Mouse (Mus musculus) intestine, embryonic 14.5 days (tissue): ENCODE measurements around the gene Lpar1. TPM values are rescaled to one million over a fixed set of nuclear protein-coding genes. Genes with fewer than 3 reads are reported as not detected.

ENCODE experiments used
- ATAC-seq: fragments of 200-750 bp; cut with Nextera tagmentation; replicated peaks from 2 replicates; pipeline ENCODE4 v1.8.0; 2017; ENCODE audit warnings: low read depth, moderate number of reproducible peaks, moderate TSS enrichment, moderate library complexity; ENCODE audit not compliant: low FRiP score, low TSS enrichment
- DNase-seq: peaks from one replicate; pipeline ENCODE4 v3.0.0-alpha.2; 2018; ENCODE audit warnings: low spot score
- H3K27ac ChIP-seq: fragments of 300-500 bp; sonication (generic); 2 replicates; pipeline ENCODE4 v1.5.1; 2014; ENCODE audit warnings: low read depth, mild to moderate bottlenecking, control low read depth
- H3K27me3 ChIP-seq: fragments of 300-500 bp; sonication (generic); replicated peaks from 2 replicates; pipeline ENCODE4 v1.6.1; 2014; ENCODE audit warnings: low read length, control low read depth; ENCODE audit not compliant: control insufficient read depth, insufficient read depth
- H3K36me3 ChIP-seq: fragments of 300-500 bp; sonication (generic); 2 replicates; pipeline ENCODE4 v1.6.1; 2014; ENCODE audit warnings: low read length, control low read depth; ENCODE audit not compliant: control insufficient read depth, insufficient read depth
- H3K4me1 ChIP-seq: fragments of 300-500 bp; sonication (generic); replicated peaks from 2 replicates; pipeline ENCODE4 v1.6.1; 2014; ENCODE audit warnings: low read length, control low read depth, mixed read lengths; ENCODE audit not compliant: control insufficient read depth, insufficient read depth
- H3K4me2 ChIP-seq: fragments of 300-500 bp; sonication (generic); 2 replicates; pipeline ENCODE4 v1.6.1; 2014; ENCODE audit warnings: low read length
- H3K4me3 ChIP-seq: fragments of 300-500 bp; sonication (generic); 2 replicates; pipeline ENCODE4 v1.5.1; 2014; ENCODE audit warnings: low read depth, low read length, control low read depth, mixed read lengths
- H3K9ac ChIP-seq: fragments of 300-500 bp; sonication (generic); 2 replicates; pipeline ENCODE4 v1.6.1; 2014; ENCODE audit warnings: mild to moderate bottlenecking, low read length
- H3K9me3 ChIP-seq: fragments of 300-500 bp; sonication (generic); 2 replicates; pipeline ENCODE4 v1.6.1; 2016; ENCODE audit warnings: low read length, control low read depth; ENCODE audit not compliant: control insufficient read depth
- WGBS: fragments of 180-500 bp; shearing (Covaris S2); extraction: QIAGEN DNeasy Blood & Tissue Kit; methylation state at CpG from one replicate; pipeline ENCODE4 v1.1.7; 2014; 5-methylcytosine and 5-hydroxymethylcytosine counted together
- polyA plus RNA-seq: library from polyadenylated mRNA; unstranded; fragments of >200 nt; fragmentation: Nextera tagmentation; extraction: Ambion mirVana; gene quantifications from 2 replicates; pipeline ENCODE4 v1.2.1, GENCODE M21; 2014

Lpar1 gene
- polyA plus RNA-seq, 1 experiment from 2014 or later, result 57.0 TPM

DNA sequence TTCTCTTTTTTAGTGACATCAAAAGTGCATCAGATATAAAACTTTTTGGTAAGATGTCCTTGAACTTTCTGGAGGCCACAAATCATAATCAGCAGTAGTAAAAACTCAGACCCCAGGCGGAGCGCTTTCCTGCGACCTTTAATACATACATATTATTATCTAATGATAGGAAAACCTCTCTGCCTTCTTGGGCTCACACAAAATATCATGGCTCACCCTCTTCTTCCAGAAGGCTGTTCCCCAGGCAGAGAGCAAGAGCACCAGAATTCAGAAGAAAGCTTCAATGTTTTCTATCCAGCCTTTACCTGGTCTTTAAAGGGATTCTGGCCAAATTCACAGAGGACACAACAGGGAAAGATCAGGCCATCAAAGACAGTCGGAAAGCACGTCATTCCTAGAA lies 23.0 kb downstream of the Lpar1 start:
- DNase-seq, result peak; percentile 50
- Histone ChIP-seq H3K9me3 (no peaks in the 10 kb centered on the region), H3K4me2 (no peak overlapping the region), H3K4me1 (peaks cover 28% of the 10 kb centered on the region), H3K27me3 (no peaks in the 10 kb centered on the region), H3K4me3 (no peak overlapping the region), H3K27ac (no peak overlapping the region), H3K36me3 (no peaks in the 10 kb centered on the region), H3K9ac (no peak overlapping the region)
- ATAC-seq, result no peak
- 68% methylated on average over 5 of the region's 5 CpGs for WGBS

DNA sequence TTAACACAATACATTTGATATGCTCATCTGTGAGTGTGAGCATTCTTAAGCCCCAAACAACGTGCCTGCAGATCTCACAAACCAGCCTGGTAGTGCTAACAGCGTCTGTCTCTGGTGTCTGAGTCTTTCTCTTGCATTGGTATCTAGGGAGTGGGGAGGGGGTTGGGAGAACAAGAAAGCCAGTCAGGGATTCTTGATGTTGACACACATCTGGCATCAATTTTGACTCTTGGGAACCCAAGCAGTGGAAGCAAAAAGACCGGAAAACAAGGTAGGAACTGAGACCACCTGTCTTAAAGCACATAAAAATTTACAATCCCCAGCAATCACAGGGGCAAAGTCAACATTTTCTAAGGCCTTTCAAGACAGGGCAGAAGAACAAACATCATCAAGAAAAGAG lies 23.4 kb downstream of the Lpar1 start:
- Histone ChIP-seq H3K27me3 (no peaks in the 10 kb centered on the region), H3K4me2 (no peak overlapping the region), H3K9me3 (no peaks in the 10 kb centered on the region), H3K27ac (no peak overlapping the region), H3K36me3 (no peaks in the 10 kb centered on the region), H3K4me1 (peaks cover 27% of the 10 kb centered on the region), H3K4me3 (no peak overlapping the region), H3K9ac (no peak overlapping the region)
- 37% methylated on average over 3 of the region's 3 CpGs for WGBS
- DNase-seq (peak; percentile 47), ATAC-seq (no peak)

DNA sequence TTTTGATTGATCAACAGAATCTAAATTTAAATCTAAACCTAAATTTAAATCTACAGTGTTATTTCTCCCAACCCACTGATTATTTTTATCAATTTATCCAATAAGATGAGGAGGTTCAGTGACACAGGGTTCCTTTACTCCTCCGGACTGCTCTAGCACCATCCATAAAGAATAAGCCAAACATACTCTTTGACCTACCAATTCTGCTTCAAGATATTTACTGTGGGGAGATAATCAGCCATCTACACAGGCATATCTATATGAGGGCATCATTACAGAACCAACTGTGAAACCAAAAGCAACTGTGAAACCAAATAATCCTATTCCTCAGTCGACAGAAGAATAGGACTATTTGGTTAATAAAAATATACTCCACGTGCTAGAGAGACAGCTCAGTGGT lies 25.8 kb downstream of the Lpar1 start:
- Histone ChIP-seq H3K27ac (no peak overlapping the region), H3K36me3 (no peaks in the 10 kb centered on the region), H3K4me1 (peaks cover 9% of the 10 kb centered on the region; the same call in 1 of the 2 replicates), H3K9ac (no peak overlapping the region), H3K4me2 (no peak overlapping the region), H3K9me3 (no peaks in the 10 kb centered on the region), H3K27me3 (no peaks in the 10 kb centered on the region), H3K4me3 (no peak overlapping the region)
- DNase-seq, result no peak
- ATAC-seq, result no peak
- WGBS, result 75% methylated on average over 3 of the region's 3 CpGs

DNA sequence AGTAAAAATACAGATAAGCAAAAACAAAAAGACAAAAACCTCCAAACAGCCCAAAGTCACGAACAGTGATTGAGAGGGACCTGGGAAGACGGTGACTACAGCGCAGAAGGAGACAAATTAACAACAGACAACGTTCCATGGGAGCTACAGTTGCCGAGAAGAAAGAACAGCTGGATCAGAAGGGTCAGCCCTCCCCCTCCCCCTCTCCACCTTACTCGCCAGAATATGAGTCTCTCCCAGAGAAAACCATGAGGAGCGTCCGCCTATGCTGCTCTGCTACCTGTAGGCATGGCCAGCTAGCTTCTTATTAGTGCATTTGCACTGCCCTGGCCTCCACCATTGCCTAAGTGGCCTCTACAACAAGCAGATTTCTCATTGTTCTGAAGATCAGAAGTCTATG lies 32.6 kb downstream of the Lpar1 start:
- no peak for ATAC-seq
- Histone ChIP-seq H3K4me3 (no peak overlapping the region), H3K27ac (no peak overlapping the region), H3K36me3 (no peaks in the 10 kb centered on the region), H3K9me3 (no peaks in the 10 kb centered on the region), H3K27me3 (no peaks in the 10 kb centered on the region), H3K9ac (no peak overlapping the region), H3K4me2 (no peak overlapping the region), H3K4me1 (peaks cover 15% of the 10 kb centered on the region; the same call in 1 of the 2 replicates)
- WGBS, result 63% methylated on average over 8 of the region's 8 CpGs
- peak; percentile 48 for DNase-seq

DNA sequence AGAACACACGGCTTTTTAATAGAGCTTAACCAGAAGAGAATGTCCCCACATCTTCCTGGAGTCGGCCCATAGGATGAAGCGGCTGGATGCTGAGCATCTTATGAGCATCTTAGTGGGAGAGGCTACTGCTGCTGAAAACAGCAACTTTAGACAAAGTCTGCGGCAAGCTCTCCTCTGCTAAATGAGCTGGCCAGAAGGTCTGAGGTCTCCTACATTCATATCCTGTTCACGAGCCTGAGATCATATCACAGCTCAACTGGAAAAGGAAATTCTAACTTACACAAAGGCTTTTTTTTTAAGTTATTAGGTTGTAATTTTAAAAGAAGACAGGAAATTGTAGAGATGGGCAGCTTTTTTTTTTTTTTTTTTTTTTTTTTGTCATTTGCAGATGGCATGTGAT lies 33.2 kb downstream of the Lpar1 start:
- no peak for ATAC-seq

DNA sequence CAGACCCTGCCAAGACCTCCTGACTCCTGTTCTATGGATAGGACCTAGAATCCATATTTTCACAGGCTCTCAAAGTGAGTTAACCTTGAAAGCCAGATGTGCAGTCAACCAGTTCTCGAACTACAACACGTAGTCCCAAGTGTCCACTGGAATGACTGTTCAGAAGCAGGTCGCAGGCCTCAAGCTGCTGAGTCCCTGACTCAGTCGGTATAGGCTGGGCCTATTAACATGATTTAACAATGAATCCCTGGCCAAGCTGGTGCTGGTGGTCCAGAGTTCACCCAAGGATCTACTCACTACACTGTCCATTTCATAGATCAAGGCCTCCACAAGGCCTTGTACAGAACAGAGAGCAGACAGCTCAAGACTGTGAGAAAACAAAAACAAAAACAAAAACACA lies 33.8 kb downstream of the Lpar1 start:
- DNase-seq (no peak), ATAC-seq (no peak)
- no peaks in the 10 kb centered on the region for H3K27me3 ChIP-seq
- H3K9ac ChIP-seq, result no peak overlapping the region
- no peaks in the 10 kb centered on the region for H3K36me3 ChIP-seq
- H3K4me2 ChIP-seq, result no peak overlapping the region
- no peak overlapping the region for H3K4me3 ChIP-seq
- peaks cover 16% of the 10 kb centered on the region; the same call in 1 of the 2 replicates for H3K4me1 ChIP-seq
- no peaks in the 10 kb centered on the region for H3K9me3 ChIP-seq
- WGBS, result 88% methylated on average over 4 of the region's 4 CpGs
- H3K27ac ChIP-seq, result no peak overlapping the region

More for the DNA sequence above, 33.2 kb downstream of the Lpar1 start:
- WGBS, result 84% methylated on average over 5 of the region's 5 CpGs
- H3K4me1 ChIP-seq, result peaks cover 16% of the 10 kb centered on the region; the same call in 1 of the 2 replicates
- no peak overlapping the region for H3K4me3 ChIP-seq
- no peak overlapping the region for H3K4me2 ChIP-seq
- no peak for DNase-seq
- H3K27ac ChIP-seq, result no peak overlapping the region
- no peaks in the 10 kb centered on the region for H3K36me3 ChIP-seq
- no peaks in the 10 kb centered on the region for H3K27me3 ChIP-seq
- H3K9ac ChIP-seq, result no peak overlapping the region
- H3K9me3 ChIP-seq, result no peaks in the 10 kb centered on the region

DNA sequence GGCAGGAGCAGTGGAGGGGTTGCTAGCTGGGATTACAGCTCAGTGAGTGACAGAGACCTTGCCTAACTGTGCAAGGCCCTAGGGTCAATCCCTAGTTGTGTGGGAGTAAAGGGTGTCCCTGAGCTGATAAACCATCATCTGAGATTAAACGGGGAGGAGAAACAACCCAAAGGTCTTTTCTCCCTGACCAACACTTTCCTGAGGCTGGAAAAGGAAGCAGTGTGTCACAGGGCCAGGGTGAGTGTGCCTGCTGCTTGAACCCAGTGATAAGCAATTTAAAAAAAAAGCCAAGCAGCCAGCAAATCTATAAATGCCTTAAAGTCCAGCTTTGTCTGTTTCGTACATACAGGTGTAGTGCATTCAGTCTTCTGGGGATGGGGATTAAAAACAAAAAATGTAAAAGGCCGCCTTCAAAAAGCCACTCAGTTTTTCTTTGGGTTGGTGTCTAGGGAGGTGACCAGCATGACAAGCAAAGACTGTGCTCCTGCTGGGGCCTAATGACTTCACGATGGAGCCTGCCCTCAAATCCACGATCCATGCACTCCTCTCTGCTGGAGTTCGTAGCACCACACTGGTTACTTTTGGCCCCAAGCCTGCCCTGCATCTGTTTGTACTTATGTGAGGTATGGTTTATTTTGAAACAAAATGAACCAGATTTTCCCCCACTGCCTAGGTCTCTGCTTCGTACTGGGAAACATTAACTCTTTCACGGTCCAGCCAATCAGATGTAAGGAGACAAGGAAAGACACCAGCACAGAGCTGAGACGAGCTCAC lies 35.3 kb downstream of the Lpar1 start:
- no peaks in the 10 kb centered on the region for H3K36me3 ChIP-seq
- H3K27me3 ChIP-seq, result no peaks in the 10 kb centered on the region
- peak; percentile 43 for DNase-seq
- no peak overlapping the region for H3K4me2 ChIP-seq
- H3K27ac ChIP-seq, result no peak overlapping the region
- H3K9ac ChIP-seq, result no peak overlapping the region
- H3K4me3 ChIP-seq, result no peak overlapping the region
- no peak for ATAC-seq
- H3K4me1 ChIP-seq, result peaks cover 16% of the 10 kb centered on the region; the same call in 1 of the 2 replicates
- no peaks in the 10 kb centered on the region for H3K9me3 ChIP-seq
- 50% methylated on average over 9 of the region's 9 CpGs for WGBS

DNA sequence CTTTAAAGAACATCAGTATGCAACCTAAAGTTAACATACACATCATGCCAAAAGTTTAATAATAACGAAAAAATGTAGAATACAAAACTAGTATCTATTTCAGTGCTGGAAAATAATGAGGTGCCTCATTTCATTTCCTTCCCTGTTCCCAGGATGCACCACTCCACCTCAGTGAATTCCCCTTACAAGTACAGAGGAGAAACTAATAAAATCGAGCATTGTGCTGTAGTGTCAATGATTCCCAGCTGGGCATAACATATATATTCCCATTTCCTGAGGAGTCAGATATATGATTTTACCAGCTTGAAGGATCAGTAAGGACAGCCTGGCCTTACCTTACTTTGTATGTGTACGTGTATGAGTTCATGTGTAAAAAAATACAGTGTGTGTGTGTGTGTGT lies 36.9 kb downstream of the Lpar1 start:
- H3K9ac ChIP-seq, result no peak overlapping the region
- DNase-seq (no peak), ATAC-seq (no peak)
- H3K4me3 ChIP-seq, result no peak overlapping the region
- no peak overlapping the region for H3K4me2 ChIP-seq
- no peaks in the 10 kb centered on the region for H3K9me3 ChIP-seq
- no peaks in the 10 kb centered on the region for H3K36me3 ChIP-seq
- 75% methylated on average over 3 of the region's 3 CpGs for WGBS
- peaks cover 16% of the 10 kb centered on the region; the same call in 1 of the 2 replicates for H3K4me1 ChIP-seq
- no peak overlapping the region for H3K27ac ChIP-seq
- no peaks in the 10 kb centered on the region for H3K27me3 ChIP-seq

DNA sequence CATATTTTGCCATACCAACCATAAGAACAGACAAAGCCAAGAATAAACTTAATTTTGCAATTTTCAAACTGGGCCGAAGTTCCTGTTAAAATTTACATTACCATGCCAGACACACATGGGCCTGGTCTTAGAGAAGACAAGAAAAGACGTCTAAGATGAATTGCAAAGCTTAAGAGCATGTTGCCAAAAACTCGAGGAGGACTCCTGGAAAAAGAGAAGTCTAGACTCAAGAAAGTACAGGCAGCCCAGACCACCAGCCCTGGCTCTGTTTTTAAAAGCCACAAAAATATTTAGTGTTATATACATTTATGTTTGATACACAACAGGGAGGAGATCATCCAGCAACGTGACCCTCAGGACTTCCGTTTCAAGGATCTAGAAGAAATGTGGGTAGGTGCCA lies 37.5 kb downstream of the Lpar1 start:
- Histone ChIP-seq H3K4me1 (peaks cover 16% of the 10 kb centered on the region; the same call in 1 of the 2 replicates), H3K27ac (0 out of 2 replicates have a peak overlapping the region, but pooled peaks have one; percentile 16), H3K27me3 (no peaks in the 10 kb centered on the region), H3K9me3 (no peaks in the 10 kb centered on the region), H3K9ac (no peak overlapping the region), H3K4me2 (no peak overlapping the region), H3K36me3 (no peaks in the 10 kb centered on the region), H3K4me3 (no peak overlapping the region)
- no peak for ATAC-seq
- 42% methylated on average over 5 of the region's 5 CpGs for WGBS
- no peak for DNase-seq
